12 mouse cellular contexts compared by ENCODE assay signal in the genomic region with DNA sequence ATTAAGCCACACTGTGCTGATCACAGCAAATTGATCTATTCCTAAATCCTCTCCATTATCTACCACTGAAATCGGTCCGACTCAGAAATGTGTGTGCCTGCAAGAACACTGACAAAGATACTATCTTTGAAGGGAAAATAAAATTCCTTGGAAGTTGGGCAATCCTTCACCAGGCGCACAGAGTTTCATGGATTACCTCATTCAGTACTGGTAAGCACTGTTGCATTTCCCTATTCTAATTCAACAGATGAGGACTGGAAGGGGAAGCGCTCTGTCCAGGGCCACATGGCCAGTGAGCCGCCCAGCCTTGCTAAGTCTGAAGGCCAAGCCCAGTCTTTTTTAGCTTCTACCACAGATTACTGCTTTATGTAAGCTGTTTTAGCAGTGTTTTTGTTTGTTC.
"Had no signal": no experiment of that assay in that cellular context is flagged by ENCODE, and none has a peak within 500 bp of the region (broad histone marks: within the 10 kb centered on the region; RNA-seq: fewer than 3 reads in every experiment).

No protein-coding gene starts in this region.

- ATAC-seq: midbrain, embryonic 13.5 days; midbrain, embryonic 16.5 days had no signal

- DNase-seq: kidney, adult 2 months; kidney, postnatal 36 days; layer of hippocampus, postnatal 36 days; liver, embryonic 13.5 days; lung, embryonic 14.5 days; lung, postnatal 10 days; retina, postnatal 1 day; right cerebral cortex, postnatal 25 days; spleen, adult 18-20 months; thymus, postnatal 25 days had no signal
